Mouse (Mus musculus): ENCODE measurements around the gene Snx5.

DNA sequence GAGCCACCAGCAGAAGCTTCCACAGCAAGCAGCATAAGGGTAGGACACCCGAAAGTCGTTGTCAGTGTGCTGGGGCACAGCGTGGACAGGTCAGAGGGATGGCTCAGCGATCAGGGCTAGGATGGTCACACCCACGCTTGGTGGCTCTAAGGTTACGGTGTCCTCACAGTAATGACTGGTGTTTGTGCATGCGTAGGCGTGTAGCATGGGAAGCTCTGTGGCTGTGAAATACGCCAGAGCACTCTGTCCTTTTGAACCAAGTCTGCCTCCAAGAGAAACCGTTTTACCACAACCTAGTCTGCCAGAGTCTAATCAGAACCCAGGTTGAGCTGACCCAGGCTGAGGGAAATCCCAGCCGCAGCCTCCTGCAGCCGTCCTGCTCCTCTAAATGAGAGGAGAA, 46.4 kb downstream of the Snx5 start:
- TF ChIP-seq GATA2 (IDR thresholded peaks at IDR 0.05; ENCODE audit: borderline replicate concordance, low read depth, low read length), result no peak
- TF ChIP-seq CTCF (IDR thresholded peaks at IDR 0.05; ENCODE audit: low read depth, low read length), result no peak
